Comparison of ENCODE assay signal across 8 mouse cellular contexts in the genomic region with DNA sequence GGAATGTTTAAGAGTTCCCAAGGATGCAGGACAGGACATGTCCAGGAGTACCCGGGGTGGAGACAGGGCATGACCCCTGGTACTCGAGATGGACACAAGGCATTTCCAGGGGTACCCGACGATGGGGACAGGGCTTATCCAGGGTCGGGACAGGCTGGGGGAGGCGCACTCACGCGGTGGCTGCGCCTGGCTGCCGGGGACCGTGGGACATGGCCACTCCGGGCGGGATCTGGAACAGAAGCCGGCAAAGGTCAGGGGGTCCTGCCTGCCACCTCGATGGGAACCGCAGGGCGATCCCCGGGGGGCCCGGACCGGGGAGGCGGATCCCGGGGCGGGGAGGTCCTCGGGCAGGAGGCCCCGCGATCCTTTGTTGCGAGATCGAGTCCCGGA. TPM values are rescaled to one million over a fixed set of nuclear protein-coding genes. Genes with fewer than 3 reads are reported as not detected.
DNase-seq lines count a peak whose midpoint lies in the region; ATAC-seq and TF ChIP-seq lines count a peak whose summit lies in the region.

No protein-coding gene starts in this region.

- no peak for TF ChIP-seq EP300 in ES-Bruce4 (IDR thresholded peaks at IDR 0.05; ENCODE audit: insufficient read depth, low read depth, low read length)

- no peaks in the 10 kb centered on the region for H3K9me3 ChIP-seq in heart, embryonic 14.5 days (ENCODE audit: control insufficient read depth, low read length)
- H3K9me3 ChIP-seq in ES-Bruce4 (replicated peaks; ENCODE audit: control insufficient read depth, insufficient read depth, low read length, poor library complexity, severe bottlenecking): no peaks in the 10 kb centered on the region
- no peaks in the 10 kb centered on the region for H3K9me3 ChIP-seq in forebrain, embryonic 15.5 days
- H3K9me3 ChIP-seq in liver, embryonic 16.5 days (replicated peaks; ENCODE audit: control insufficient read depth, low read length): no peaks in the 10 kb centered on the region

- peak overlapping the region; percentile 19 to 84 for H3K27ac ChIP-seq in heart, embryonic 14.5 days (replicated peaks in 1 of 2; ENCODE audit: control insufficient read depth in 1 of 2, insufficient read depth in 1 of 2, low read depth in 2 of 2, low read length in 2 of 2)
- H3K27ac ChIP-seq in ES-Bruce4 (ENCODE audit: insufficient read depth, low read length): peak overlapping the region; percentile 15
- H3K27ac ChIP-seq in forebrain, embryonic 15.5 days (replicated peaks): no peak overlapping the region
- peak overlapping the region; percentile 91 for H3K27ac ChIP-seq in liver, embryonic 16.5 days (ENCODE audit: low read length)

- H3K4me1 ChIP-seq in heart, embryonic 14.5 days (ENCODE audit: control insufficient read depth in 2 of 2, insufficient read depth in 2 of 2, low read length in 2 of 2): peaks cover 17 to 28% of the 10 kb centered on the region in 2 experiments
- peaks cover 2% of the 10 kb centered on the region for H3K4me1 ChIP-seq in ES-Bruce4 (ENCODE audit: control insufficient read depth, insufficient read depth, low read length)
- peaks cover 21% of the 10 kb centered on the region for H3K4me1 ChIP-seq in forebrain, embryonic 15.5 days
- peaks cover 55% of the 10 kb centered on the region for H3K4me1 ChIP-seq in liver, embryonic 16.5 days (ENCODE audit: control insufficient read depth, low read depth, low read length)

- DNase-seq in heart, adult 9 months (ENCODE audit: low spot score in 2 of 2): no peak
- no peak for DNase-seq in left cerebral cortex, adult 18-20 months (ENCODE audit: low spot score in 2 of 2)
- DNase-seq in c-Kit-positive CD71-positive TER-119-positive erythroid progenitor cells, embryonic 14.5 days (ENCODE audit: low spot score): no peak
- no peak for DNase-seq in natural killer cell, adult 2 months (ENCODE audit: low spot score in 2 of 2)

- H3K27me3 ChIP-seq in heart, embryonic 14.5 days (ENCODE audit: control insufficient read depth, insufficient read depth, low read length): no peaks in the 10 kb centered on the region
- no peaks in the 10 kb centered on the region for H3K27me3 ChIP-seq in ES-Bruce4 (ENCODE audit: control insufficient read depth, insufficient read depth, low read length, poor library complexity, severe bottlenecking)
- peaks cover 11% of the 10 kb centered on the region; the same call in 1 of the 2 replicates for H3K27me3 ChIP-seq in forebrain, embryonic 15.5 days
- H3K27me3 ChIP-seq in liver, embryonic 16.5 days (ENCODE audit: control insufficient read depth, insufficient read depth, low read depth, low read length): peaks cover 10% of the 10 kb centered on the region

- H3K9ac ChIP-seq in heart, embryonic 14.5 days (ENCODE audit: low read length): peak overlapping the region; percentile 96
- peak overlapping the region; percentile 88 for H3K9ac ChIP-seq in ES-Bruce4 (ENCODE audit: low read depth, poor library complexity, severe bottlenecking)
- peak overlapping the region; percentile 63 for H3K9ac ChIP-seq in forebrain, embryonic 15.5 days (replicated peaks)
- peak overlapping the region; percentile 95 for H3K9ac ChIP-seq in liver, embryonic 16.5 days (ENCODE audit: low read depth, low read length)

- H3K4me3 ChIP-seq in heart, embryonic 14.5 days (ENCODE audit: control insufficient read depth in 1 of 2, insufficient read depth in 1 of 2, low read depth in 1 of 2, low read length in 2 of 2): peak overlapping the region; percentile 66 to 85
- H3K4me3 ChIP-seq in ES-Bruce4 (ENCODE audit: low read depth, low read length): peak overlapping the region; percentile 74
- H3K4me3 ChIP-seq in forebrain, embryonic 15.5 days: peak overlapping the region; percentile 74
- peak overlapping the region; percentile 87 for H3K4me3 ChIP-seq in liver, embryonic 16.5 days (ENCODE audit: low read depth, low read length)

- no peak for TF ChIP-seq POLR2A in ES-Bruce4 (IDR thresholded peaks at IDR 0.05; ENCODE audit: insufficient read depth, low read length)

- ATAC-seq in heart, embryonic 14.5 days (ENCODE audit: insufficient number of reproducible peaks, insufficient read depth, low FRiP score, low read depth): 0 out of 2 replicates have a peak, but pooled peaks have one; percentile 6
- peak; percentile 20 for ATAC-seq in forebrain, embryonic 15.5 days (replicated peaks)
- no peak for ATAC-seq in liver, embryonic 16.5 days (ENCODE audit: low read depth)

- no peak for TF ChIP-seq CTCF in ES-Bruce4 (IDR thresholded peaks at IDR 0.05; ENCODE audit: low read depth, low read length)

- peaks cover 34% of the 10 kb centered on the region for H3K36me3 ChIP-seq in heart, embryonic 14.5 days (ENCODE audit: control insufficient read depth, insufficient read depth, low read length)
- H3K36me3 ChIP-seq in ES-Bruce4 (ENCODE audit: control insufficient read depth, insufficient read depth, low read length, poor library complexity, severe bottlenecking): 0 out of 2 replicates have a peak, but pooled peaks cover 3% of the 10 kb centered on the region
- H3K36me3 ChIP-seq in forebrain, embryonic 15.5 days: no peaks in the 10 kb centered on the region
- H3K36me3 ChIP-seq in liver, embryonic 16.5 days (ENCODE audit: control insufficient read depth, insufficient read depth): peaks cover 2% of the 10 kb centered on the region; the same call in 1 of the 2 replicates

- WGBS in heart, embryonic 14.5 days: under 1% methylated on average over 26 of the region's 29 CpGs
- WGBS in forebrain, embryonic 15.5 days: 1% methylated on average over 27 of the region's 29 CpGs
- WGBS in liver, embryonic 16.5 days (ENCODE audit: insufficient replicate concordance): 1% methylated on average over 27 of the region's 29 CpGs

- H3K4me2 ChIP-seq in heart, embryonic 14.5 days (ENCODE audit: low read length): peak overlapping the region; percentile 98
- H3K4me2 ChIP-seq in forebrain, embryonic 15.5 days (replicated peaks): peak overlapping the region; percentile 85
- peak overlapping the region; percentile 96 for H3K4me2 ChIP-seq in liver, embryonic 16.5 days (ENCODE audit: low read depth, low read length)

RNA-seq across cellular contexts. Expression of a gene that starts 0.3 kb away (rescaled TPM):
- polyA plus RNA-seq in heart, embryonic 14.5 days (2014; fragmentation: Nextera tagmentation; extraction: Ambion mirVana): 94.2 and 97.0 TPM in 2 replicates
- polyA plus RNA-seq in ES-Bruce4 (2011; ENCODE audit: insufficient read depth, insufficient read length, low read depth, missing spikeins): 51.8 and 57.3 TPM in 2 replicates
- polyA plus RNA-seq in forebrain, embryonic 15.5 days (2015; fragmentation: Nextera tagmentation; extraction: Ambion mirVana): 41.4 and 43.3 TPM in 2 replicates
- polyA plus RNA-seq in liver, embryonic 16.5 days (2015; fragmentation: Nextera tagmentation; extraction: Ambion mirVana): 19.8 and 22.5 TPM in 2 replicates
- 10 to 100 TPM; 28.9 to 30.5 TPM for total RNA-seq in left cerebral cortex, adult 18-20 months (2021)

RNA-seq across cellular contexts. Expression of a gene that starts 6.9 kb away (rescaled TPM):
- 0.11 TPM in 1 of 2 replicates, not detected in the other for polyA plus RNA-seq in heart, embryonic 14.5 days (2014; fragmentation: Nextera tagmentation; extraction: Ambion mirVana)
- 1.0 and 1.2 TPM in 2 replicates for polyA plus RNA-seq in ES-Bruce4 (2011; ENCODE audit: insufficient read depth, insufficient read length, low read depth, missing spikeins)
- polyA plus RNA-seq in forebrain, embryonic 15.5 days (2015; fragmentation: Nextera tagmentation; extraction: Ambion mirVana): not detected in 2 replicates
- not detected in 2 replicates for polyA plus RNA-seq in liver, embryonic 16.5 days (2015; fragmentation: Nextera tagmentation; extraction: Ambion mirVana)
- total RNA-seq in left cerebral cortex, adult 18-20 months (2021): 1 to 10 TPM; 2.5 to 3.6 TPM

RNA-seq across cellular contexts. Expression of a gene that starts 7.3 kb away (rescaled TPM):
- 3.7 and 6.5 TPM in 2 replicates for polyA plus RNA-seq in heart, embryonic 14.5 days (2014; fragmentation: Nextera tagmentation; extraction: Ambion mirVana)
- 13.7 and 15.3 TPM in 2 replicates for polyA plus RNA-seq in ES-Bruce4 (2011; ENCODE audit: insufficient read depth, insufficient read length, low read depth, missing spikeins)
- polyA plus RNA-seq in forebrain, embryonic 15.5 days (2015; fragmentation: Nextera tagmentation; extraction: Ambion mirVana): 11.2 and 11.9 TPM in 2 replicates
- polyA plus RNA-seq in liver, embryonic 16.5 days (2015; fragmentation: Nextera tagmentation; extraction: Ambion mirVana): 9.2 and 11.9 TPM in 2 replicates
- total RNA-seq in left cerebral cortex, adult 18-20 months (2021): 10 to 100 TPM; 38.1 to 42.0 TPM

RNA-seq across cellular contexts. Expression of a gene that starts 15.7 kb away (rescaled TPM):
- polyA plus RNA-seq in heart, embryonic 14.5 days (2014; fragmentation: Nextera tagmentation; extraction: Ambion mirVana): 0.28 and 0.38 TPM in 2 replicates
- polyA plus RNA-seq in ES-Bruce4 (2011; ENCODE audit: insufficient read depth, insufficient read length, low read depth, missing spikeins): not detected in 2 replicates
- 0.73 and 1.3 TPM in 2 replicates for polyA plus RNA-seq in forebrain, embryonic 15.5 days (2015; fragmentation: Nextera tagmentation; extraction: Ambion mirVana)
- 1.9 and 2.5 TPM in 2 replicates for polyA plus RNA-seq in liver, embryonic 16.5 days (2015; fragmentation: Nextera tagmentation; extraction: Ambion mirVana)
- 1 to 10 TPM; 1.2 to 1.3 TPM for total RNA-seq in left cerebral cortex, adult 18-20 months (2021)

RNA-seq across cellular contexts. Expression of a gene that starts 21.4 kb away (rescaled TPM):
- polyA plus RNA-seq in heart, embryonic 14.5 days (2014; fragmentation: Nextera tagmentation; extraction: Ambion mirVana): 9.5 and 11.3 TPM in 2 replicates
- 0.57 and 1.5 TPM in 2 replicates for polyA plus RNA-seq in ES-Bruce4 (2011; ENCODE audit: insufficient read depth, insufficient read length, low read depth, missing spikeins)
- polyA plus RNA-seq in forebrain, embryonic 15.5 days (2015; fragmentation: Nextera tagmentation; extraction: Ambion mirVana): 3.1 and 4.3 TPM in 2 replicates
- polyA plus RNA-seq in liver, embryonic 16.5 days (2015; fragmentation: Nextera tagmentation; extraction: Ambion mirVana): 4.3 and 4.5 TPM in 2 replicates
- 1 to 10 TPM; 1.1 to 1.5 TPM for total RNA-seq in left cerebral cortex, adult 18-20 months (2021)
